Mouse (Mus musculus) liver, postnatal 0 days (tissue): ENCODE data around the gene Trpc7.

Experiments used
- CTCF ChIP-seq: sonication (generic); IDR thresholded peaks from 2 replicates; pipeline ENCODE4 v1.5.1; 2016; ENCODE audit warnings: antibody characterized with exemption, low read depth
- EP300 ChIP-seq: IDR thresholded peaks from 2 replicates; pipeline ENCODE4 v1.6.1; 2016; ENCODE audit warnings: antibody characterized with exemption, low read depth, mild to moderate bottlenecking

GRCm38 (mm10) chr13:56770786-56771185 lies 125.0 kb downstream of the Trpc7 start:
- TF ChIP-seq CTCF: peak; percentile 40
- no peak for TF ChIP-seq EP300
